Mouse (Mus musculus) hindlimb bud, embryonic 11.5 days (tissue): ENCODE data around the gene Yaf2.
"Not testable (repeated sequence)": the region's sequence is repeated elsewhere in the genome, so short reads cannot be mapped to it uniquely, and the experiment has no call there.

Source experiments
- DNase-seq: peaks from one replicate; pipeline ENCODE4 v3.0.0-alpha.2; 2012; ENCODE audit warnings: low read depth, low spot score; ENCODE audit errors: extremely low spot score

Yaf2 gene

GRCm38 (mm10) chr15:93336925-93337761, at the start of gene Yaf2:
Yaf2 (minus strand) TSS chr15:93336935.
- DNase-seq, result peak; percentile 30

- no peak for DNase-seq
These were observed 44.6 kb upstream of the Yaf2 start for GRCm38 (mm10) chr15:93381337-93381736.

GRCm38 (mm10) chr15:93379177-93379576, 42.4 kb upstream of the Yaf2 start:
- no peak for DNase-seq

- no peak for DNase-seq
These were observed 39.0 kb upstream of the Yaf2 start for GRCm38 (mm10) chr15:93375696-93376095.

GRCm38 (mm10) chr15:93372525-93373119, 35.9 kb upstream of the Yaf2 start:
- not testable (repeated sequence) for DNase-seq

- DNase-seq, result no peak
These were observed 35.1 kb upstream of the Yaf2 start for GRCm38 (mm10) chr15:93371838-93372237.

- no peak for DNase-seq
These were observed 31.8 kb upstream of the Yaf2 start for GRCm38 (mm10) chr15:93368558-93368957.

GRCm38 (mm10) chr15:93365561-93365960, 28.8 kb upstream of the Yaf2 start:
- DNase-seq, result no peak

GRCm38 (mm10) chr15:93358346-93359095, 21.8 kb upstream of the Yaf2 start:
- no peak for DNase-seq

GRCm38 (mm10) chr15:93340630-93341379, 4.1 kb upstream of the Yaf2 start:
- DNase-seq, result no peak

GRCm38 (mm10) chr15:93336658-93336924, 144 bp downstream of the Yaf2 start:
- DNase-seq, result no peak

GRCm38 (mm10) chr15:93335821-93336657, 696 bp downstream of the Yaf2 start:
- no peak for DNase-seq

- DNase-seq, result no peak
These were observed 5.5 kb downstream of the Yaf2 start for GRCm38 (mm10) chr15:93331256-93331655.

- no peak for DNase-seq
These were observed 9.5 kb downstream of the Yaf2 start for GRCm38 (mm10) chr15:93327235-93327634.

- no peak for DNase-seq
These were observed 10.1 kb downstream of the Yaf2 start for GRCm38 (mm10) chr15:93326651-93327050.

GRCm38 (mm10) chr15:93325360-93325759, 11.4 kb downstream of the Yaf2 start:
- DNase-seq, result no peak

GRCm38 (mm10) chr15:93318781-93319180, 18.0 kb downstream of the Yaf2 start:
- no peak for DNase-seq

- not testable (repeated sequence) for DNase-seq
These were observed 26.4 kb downstream of the Yaf2 start for GRCm38 (mm10) chr15:93310304-93310703.

GRCm38 (mm10) chr15:93298197-93298596, 38.5 kb downstream of the Yaf2 start:
- DNase-seq, result no peak

- DNase-seq, result no peak
These were observed 42.3 kb downstream of the Yaf2 start for GRCm38 (mm10) chr15:93294483-93294882.
